Mouse (Mus musculus) forebrain, embryonic 12.5 days (tissue): ENCODE measurements at regions not wholly inside any gene's neighbourhood (a gene's known extent, or its start where the extent isn't known, plus 50 kb on each side); places are given as distances from the start of the nearest gene placed in this dataset.
A peak's percentile ranks its signal among the peaks of the same experiment; 100 is the strongest.
"Not testable (repeated sequence)": the region's sequence is repeated elsewhere in the genome, so short reads cannot be mapped to it uniquely, and the experiment has no call there.

ENCODE experiments used
- ATAC-seq: fragments of 200-750 bp; cut with Nextera tagmentation; 2 replicates; pipeline ENCODE4 v1.8.0; 2017; ENCODE audit warnings: moderate TSS enrichment; ENCODE audit not compliant: low FRiP score
- H3K27ac ChIP-seq: fragments of 300-500 bp; sonication (generic); 2 replicates; pipeline ENCODE4 v1.5.1; 2016; ENCODE audit warnings: mild to moderate bottlenecking
- H3K27me3 ChIP-seq: fragments of 300-500 bp; sonication (generic); 2 replicates; pipeline ENCODE4 v1.6.1; 2016; ENCODE audit warnings: mild to moderate bottlenecking
- H3K36me3 ChIP-seq: fragments of 300-500 bp; sonication (generic); replicated peaks from 2 replicates; pipeline ENCODE4 v1.6.1; 2016; ENCODE audit warnings: mild to moderate bottlenecking
- H3K4me1 ChIP-seq: fragments of 300-500 bp; sonication (generic); 2 replicates; pipeline ENCODE4 v1.6.1; 2016
- H3K4me2 ChIP-seq: fragments of 300-500 bp; sonication (generic); 2 replicates; pipeline ENCODE4 v1.6.1; 2016; ENCODE audit warnings: mild to moderate bottlenecking, moderate library complexity
- H3K4me3 ChIP-seq: fragments of 300-500 bp; sonication (generic); replicated peaks from 2 replicates; pipeline ENCODE4 v1.5.1; 2016; ENCODE audit warnings: mild to moderate bottlenecking
- H3K9ac ChIP-seq: fragments of 300-500 bp; sonication (generic); 2 replicates; pipeline ENCODE4 v1.6.1; 2016; ENCODE audit warnings: mild to moderate bottlenecking
- H3K9me3 ChIP-seq: fragments of 300-500 bp; sonication (generic); 2 replicates; pipeline ENCODE4 v1.6.1; 2016
- WGBS: fragments of 180-500 bp; shearing (Covaris S2); methylation state at CpG from one replicate; pipeline ENCODE4 v1.1.7; 2016; 5-methylcytosine and 5-hydroxymethylcytosine counted together

GRCm38 (mm10) chr8:30063148-30063547 lies 2615.7 kb downstream of the Poteg start:
- H3K4me1 ChIP-seq = no peaks in the 10 kb centered on the region
- no peak overlapping the region for H3K4me3 ChIP-seq
- H3K27ac ChIP-seq = no peak overlapping the region
- H3K27me3 ChIP-seq = no peaks in the 10 kb centered on the region
- no peak for ATAC-seq
- H3K4me2 ChIP-seq = no peak overlapping the region
- H3K36me3 ChIP-seq = no peaks in the 10 kb centered on the region
- 89% methylated on average over 3 of the region's 3 CpGs for WGBS
- H3K9me3 ChIP-seq = no peaks in the 10 kb centered on the region
- no peak overlapping the region for H3K9ac ChIP-seq

GRCm38 (mm10) chr8:30077726-30078125 lies 2630.3 kb downstream of the Poteg start:
- Histone ChIP-seq H3K4me3 (no peak overlapping the region), H3K4me2 (no peak overlapping the region), H3K9ac (no peak overlapping the region), H3K27me3 (no peaks in the 10 kb centered on the region), H3K27ac (no peak overlapping the region), H3K36me3 (no peaks in the 10 kb centered on the region), H3K9me3 (no peaks in the 10 kb centered on the region), H3K4me1 (no peaks in the 10 kb centered on the region)
- ATAC-seq = no peak

GRCm38 (mm10) chr8:30127766-30128165 lies 2680.3 kb downstream of the Poteg start:
- no peaks in the 10 kb centered on the region for H3K36me3 ChIP-seq
- no peak for ATAC-seq
- H3K4me2 ChIP-seq = no peak overlapping the region
- 80% methylated on average over 3 of the region's 3 CpGs for WGBS
- no peak overlapping the region for H3K27ac ChIP-seq
- H3K4me1 ChIP-seq = no peaks in the 10 kb centered on the region
- H3K9ac ChIP-seq = no peak overlapping the region
- H3K9me3 ChIP-seq = no peaks in the 10 kb centered on the region
- no peaks in the 10 kb centered on the region for H3K27me3 ChIP-seq
- H3K4me3 ChIP-seq = no peak overlapping the region

GRCm38 (mm10) chr8:30134999-30135398 lies 2687.5 kb downstream of the Poteg start:
- no peak overlapping the region for H3K27ac ChIP-seq
- no peaks in the 10 kb centered on the region for H3K36me3 ChIP-seq
- 78% methylated on average over 6 of the region's 6 CpGs for WGBS
- no peak overlapping the region for H3K4me3 ChIP-seq
- no peak for ATAC-seq
- H3K27me3 ChIP-seq = no peaks in the 10 kb centered on the region
- H3K9ac ChIP-seq = no peak overlapping the region
- no peak overlapping the region for H3K4me2 ChIP-seq
- H3K9me3 ChIP-seq = no peaks in the 10 kb centered on the region
- H3K4me1 ChIP-seq = no peaks in the 10 kb centered on the region

- Histone ChIP-seq H3K36me3 (no peaks in the 10 kb centered on the region), H3K4me3 (no peak overlapping the region), H3K4me2 (no peak overlapping the region), H3K9me3 (no peaks in the 10 kb centered on the region), H3K27me3 (no peaks in the 10 kb centered on the region), H3K9ac (no peak overlapping the region), H3K27ac (no peak overlapping the region), H3K4me1 (no peaks in the 10 kb centered on the region)
- ATAC-seq = no peak
- WGBS = 72% methylated on average over 2 of the region's 2 CpGs
These were observed 2703.8 kb downstream of the Poteg start for GRCm38 (mm10) chr8:30151181-30151844.

- no peak overlapping the region for H3K9ac ChIP-seq
- WGBS = 52% methylated on average over 4 of the region's 4 CpGs
- no peaks in the 10 kb centered on the region for H3K4me1 ChIP-seq
- ATAC-seq = no peak
- no peaks in the 10 kb centered on the region for H3K9me3 ChIP-seq
- H3K36me3 ChIP-seq = no peaks in the 10 kb centered on the region
- no peak overlapping the region for H3K27ac ChIP-seq
- H3K4me3 ChIP-seq = no peak overlapping the region
- H3K4me2 ChIP-seq = no peak overlapping the region
- H3K27me3 ChIP-seq = no peaks in the 10 kb centered on the region
These were observed 2705.5 kb downstream of the Poteg start for GRCm38 (mm10) chr8:30152921-30153320.

- Histone ChIP-seq H3K27ac (no peak overlapping the region), H3K9me3 (no peaks in the 10 kb centered on the region), H3K4me2 (no peak overlapping the region), H3K27me3 (no peaks in the 10 kb centered on the region), H3K36me3 (no peaks in the 10 kb centered on the region), H3K4me3 (no peak overlapping the region), H3K9ac (no peak overlapping the region), H3K4me1 (no peaks in the 10 kb centered on the region)
- WGBS = 76% methylated on average over 1 of the region's 1 CpGs
- no peak for ATAC-seq
These were observed 2724.4 kb downstream of the Poteg start for GRCm38 (mm10) chr8:30171881-30172280.

GRCm38 (mm10) chr8:30202746-30203145 lies 2755.3 kb downstream of the Poteg start:
- ATAC-seq = peak; percentile 33; the same call in 1 of the 2 replicates

GRCm38 (mm10) chr8:30227354-30227753 lies 2779.9 kb downstream of the Poteg start:
- Histone ChIP-seq H3K27ac (no peak overlapping the region), H3K4me1 (no peaks in the 10 kb centered on the region), H3K4me2 (no peak overlapping the region), H3K4me3 (no peak overlapping the region), H3K36me3 (no peaks in the 10 kb centered on the region), H3K9me3 (no peaks in the 10 kb centered on the region), H3K27me3 (no peaks in the 10 kb centered on the region), H3K9ac (no peak overlapping the region)
- 69% methylated on average over 5 of the region's 5 CpGs for WGBS
- ATAC-seq = no peak

More at GRCm38 (mm10) chr8:30202746-30203145, 2755.3 kb downstream of the Poteg start:
- not testable (repeated sequence) for H3K4me3 ChIP-seq, H3K27me3 ChIP-seq, H3K4me1 ChIP-seq, H3K36me3 ChIP-seq, H3K9me3 ChIP-seq, H3K9ac ChIP-seq, H3K4me2 ChIP-seq, H3K27ac ChIP-seq

- 72% methylated on average over 1 of the region's 1 CpGs for WGBS
- no peak for ATAC-seq
- H3K4me2 ChIP-seq = no peak overlapping the region
These were observed 2785.8 kb downstream of the Poteg start for GRCm38 (mm10) chr8:30233266-30233665.

GRCm38 (mm10) chr8:30251797-30252196 lies 2804.3 kb downstream of the Poteg start:
- no peak for ATAC-seq

More at GRCm38 (mm10) chr8:30233266-30233665, 2785.8 kb downstream of the Poteg start:
- H3K27me3 ChIP-seq = no peaks in the 10 kb centered on the region
- H3K9me3 ChIP-seq = no peaks in the 10 kb centered on the region
- no peak overlapping the region for H3K9ac ChIP-seq
- H3K27ac ChIP-seq = no peak overlapping the region
- H3K36me3 ChIP-seq = no peaks in the 10 kb centered on the region
- H3K4me3 ChIP-seq = no peak overlapping the region
- H3K4me1 ChIP-seq = no peaks in the 10 kb centered on the region

GRCm38 (mm10) chr8:30269949-30270910 lies 2822.8 kb downstream of the Poteg start:
- H3K9ac ChIP-seq = no peak overlapping the region
- no peak overlapping the region for H3K4me2 ChIP-seq
- H3K27me3 ChIP-seq = no peaks in the 10 kb centered on the region
- H3K9me3 ChIP-seq = no peaks in the 10 kb centered on the region
- ATAC-seq = peak; percentile 76; the same call in 1 of the 2 replicates
- H3K4me3 ChIP-seq = no peak overlapping the region
- no peaks in the 10 kb centered on the region for H3K36me3 ChIP-seq
- H3K4me1 ChIP-seq = no peaks in the 10 kb centered on the region
- peak overlapping the region; percentile 43; the same call in 1 of the 2 replicates for H3K27ac ChIP-seq
- WGBS = 73% methylated on average over 6 of the region's 6 CpGs

More at GRCm38 (mm10) chr8:30251797-30252196, 2804.3 kb downstream of the Poteg start:
- Histone ChIP-seq H3K9ac (no peak overlapping the region), H3K4me2 (no peak overlapping the region), H3K27ac (no peak overlapping the region), H3K9me3 (no peaks in the 10 kb centered on the region), H3K4me3 (no peak overlapping the region), H3K36me3 (no peaks in the 10 kb centered on the region), H3K4me1 (no peaks in the 10 kb centered on the region), H3K27me3 (no peaks in the 10 kb centered on the region)
- 90% methylated on average over 3 of the region's 3 CpGs for WGBS
